Mouse (Mus musculus) heart, adult 8-10 months (tissue): Measurements from ENCODE around the gene Phactr2. TPM values are rescaled to one million over a fixed set of nuclear protein-coding genes. Genes with fewer than 3 reads are reported as not detected.
A peak's percentile ranks its signal among the peaks of the same experiment; 100 is the strongest.

Experiments
- DNase-seq: peaks from one replicate; pipeline ENCODE4 v3.0.0; 2022; ENCODE audit warnings: low spot score
- total RNA-seq, 4 experiments: library from RNA; stranded (reverse); gene quantifications; 2 replicates each; pipeline ENCODE4 v1.2.4; 2022

Phactr2 gene
- total RNA-seq, 4 experiments from 2014 or later, result 45.2 to 50.3 (median 48.6) TPM

DNA sequence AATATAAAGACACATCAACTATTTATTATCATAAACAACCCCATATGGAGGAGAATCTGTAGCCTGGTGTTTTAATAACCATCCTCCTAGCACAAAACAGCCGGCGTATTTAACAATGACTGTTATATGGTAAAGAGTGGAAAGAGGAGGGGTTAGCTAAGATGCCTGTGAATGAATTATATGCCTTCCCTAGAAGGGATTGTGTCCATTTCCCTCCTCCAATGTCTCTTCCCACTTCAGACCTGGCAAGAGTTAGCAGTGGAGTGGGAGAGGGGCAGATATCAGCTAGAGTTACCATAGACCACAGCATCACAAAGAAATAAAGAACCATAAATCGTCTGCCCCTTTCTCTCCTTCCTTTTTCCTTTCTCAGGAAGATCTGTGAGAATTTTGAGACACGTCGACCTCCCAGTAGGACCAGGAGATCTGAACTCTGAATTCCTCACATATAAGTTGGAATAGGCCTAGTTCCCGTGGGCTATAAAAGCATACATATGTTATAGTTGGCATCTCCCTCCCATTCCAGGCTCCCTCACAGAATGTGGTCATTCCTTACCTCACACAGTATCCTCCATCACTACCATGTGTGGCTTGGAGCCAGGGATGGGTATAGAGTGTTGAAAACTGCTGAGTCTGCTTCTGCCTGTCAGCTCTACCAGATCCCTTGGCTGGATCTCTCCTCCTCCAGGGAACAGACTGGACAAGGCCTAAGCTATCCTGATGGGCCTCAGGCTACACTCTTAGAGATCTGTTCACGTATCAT lies 25.7 kb downstream of the Phactr2 start:
- DNase-seq, result no peak

DNA sequence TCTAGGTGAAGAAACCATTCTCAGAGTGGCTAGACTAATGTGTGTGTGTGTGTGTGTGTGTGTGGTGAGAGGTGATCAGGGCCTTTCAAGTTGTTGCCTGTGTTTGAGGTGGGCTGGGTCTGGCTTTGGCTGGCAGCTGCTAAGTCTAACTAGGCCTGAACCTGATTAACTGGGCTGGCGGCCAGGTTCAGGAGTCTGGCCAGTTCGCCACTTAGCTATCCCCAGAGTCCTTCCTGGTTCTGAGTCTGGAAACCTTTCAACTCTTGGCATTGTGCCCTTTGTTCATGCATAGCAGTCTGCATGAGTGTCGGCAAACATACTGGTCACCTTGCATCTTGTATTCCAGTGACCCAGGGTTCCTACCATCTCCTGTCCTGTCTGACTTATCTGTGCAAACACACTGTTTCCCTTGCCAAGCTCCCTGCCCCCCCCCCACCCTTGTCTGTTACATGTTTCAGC lies 27.4 kb downstream of the Phactr2 start:
- peak; percentile 81 for DNase-seq

DNA sequence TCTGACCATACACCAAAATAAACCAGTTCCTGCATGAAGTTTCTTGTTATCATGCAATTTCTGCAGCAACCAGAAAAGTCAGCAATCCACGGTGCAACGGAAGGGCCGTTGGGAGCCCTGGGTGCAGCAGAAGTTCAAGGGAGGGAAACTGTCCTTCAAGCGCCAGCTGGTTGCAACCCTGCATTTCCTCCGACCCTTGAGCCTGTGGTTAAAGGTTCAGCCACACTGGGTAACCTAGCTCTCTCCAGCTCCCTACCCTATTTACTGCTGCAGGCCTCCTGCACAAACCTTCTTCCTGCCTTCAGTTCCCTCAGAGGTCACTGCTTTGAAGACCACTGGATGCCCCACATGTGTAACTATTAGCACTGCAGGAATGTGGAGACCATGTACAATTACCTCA lies 30.0 kb downstream of the Phactr2 start:
- DNase-seq, result no peak

DNA sequence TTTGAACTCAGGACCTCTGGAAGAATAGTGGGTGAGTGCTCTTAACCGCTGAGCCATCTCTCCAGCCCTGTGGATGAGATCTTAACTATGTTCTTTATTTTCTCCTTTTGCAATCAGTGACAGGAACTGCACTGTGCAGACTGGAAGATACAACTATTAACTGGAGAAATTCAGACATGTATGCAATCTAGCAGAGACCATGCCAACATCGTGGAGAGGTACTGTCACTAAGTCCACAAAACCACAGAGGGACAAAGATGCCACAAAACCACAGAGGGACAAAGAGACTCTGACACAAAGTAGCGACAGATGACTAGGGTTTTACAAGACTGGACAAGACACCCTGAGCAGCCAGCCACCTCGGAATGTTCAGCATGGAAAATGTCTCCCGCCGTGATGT lies 30.6 kb downstream of the Phactr2 start:
- no peak for DNase-seq

DNA sequence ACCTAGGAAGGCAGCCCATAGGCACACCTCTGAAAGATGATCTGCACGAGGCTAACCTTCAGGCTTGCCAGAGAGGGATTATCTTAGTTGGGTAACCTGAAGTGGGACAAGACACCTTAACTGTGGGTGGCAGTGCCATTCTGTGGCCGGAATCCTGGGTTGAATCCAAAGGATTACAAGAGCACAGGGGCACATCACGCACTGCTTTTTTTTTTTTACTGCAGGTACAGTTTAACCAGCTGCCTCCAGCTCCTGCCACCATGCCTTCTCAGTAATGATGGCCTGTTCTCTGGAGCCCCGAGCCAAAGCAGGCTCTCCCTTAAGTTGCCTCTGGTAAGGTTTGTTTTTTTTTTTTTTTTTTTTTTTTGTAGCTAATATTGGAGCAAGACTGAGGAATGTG lies 33.9 kb downstream of the Phactr2 start:
- no peak for DNase-seq

DNA sequence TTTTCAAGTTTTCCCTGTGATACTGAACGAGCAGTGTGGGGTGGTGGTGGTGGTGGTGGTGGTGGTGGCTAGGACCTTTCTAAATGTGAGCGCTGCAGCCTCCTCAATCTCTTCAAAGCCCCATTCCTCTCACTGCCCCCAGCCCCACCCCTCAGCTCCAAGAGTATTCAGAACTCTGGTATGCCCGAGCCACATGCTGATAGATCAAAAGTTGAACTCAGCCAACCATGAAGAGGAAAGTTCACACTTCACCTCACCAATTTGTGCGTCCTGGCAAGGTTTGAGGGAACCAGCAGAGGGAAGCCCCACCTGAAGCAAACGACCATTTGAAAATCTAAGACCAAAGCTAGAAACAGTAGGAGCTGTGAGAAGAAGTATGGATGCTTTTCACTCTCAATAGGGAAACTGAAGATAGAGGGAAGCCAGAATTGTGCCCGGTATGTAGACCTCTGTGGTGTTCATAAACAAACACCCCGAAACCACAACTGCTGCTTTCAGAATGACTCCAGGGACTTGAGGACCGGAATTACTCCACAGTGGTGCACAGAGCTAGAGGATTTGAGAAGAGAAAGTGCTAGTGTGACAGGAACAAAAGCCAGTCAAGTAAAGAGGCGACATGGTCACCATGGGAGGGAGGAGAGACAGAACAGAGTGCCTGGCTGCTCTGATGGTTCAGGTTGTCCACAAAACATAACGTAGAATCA lies 35.9 kb downstream of the Phactr2 start:
- DNase-seq, result no peak

DNA sequence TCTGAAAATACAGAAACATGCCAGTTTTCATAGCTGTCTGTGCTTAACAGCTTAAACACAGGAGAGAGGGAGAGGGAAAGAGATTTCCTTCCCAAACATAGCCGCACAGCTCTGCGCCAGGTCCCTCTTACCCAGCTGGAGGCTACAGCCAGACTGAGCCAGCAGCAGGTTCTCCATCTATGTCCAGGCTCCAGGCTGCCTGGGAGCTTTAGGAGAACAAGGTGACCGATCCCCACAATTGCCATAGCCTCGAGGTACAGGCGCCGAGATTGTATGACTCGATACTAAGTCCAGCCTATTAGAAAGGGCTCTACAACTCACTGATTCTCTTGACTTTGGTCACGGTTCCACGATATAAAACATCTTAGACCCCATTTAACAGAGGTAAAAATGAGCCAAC lies 37.2 kb downstream of the Phactr2 start:
- no peak for DNase-seq

DNA sequence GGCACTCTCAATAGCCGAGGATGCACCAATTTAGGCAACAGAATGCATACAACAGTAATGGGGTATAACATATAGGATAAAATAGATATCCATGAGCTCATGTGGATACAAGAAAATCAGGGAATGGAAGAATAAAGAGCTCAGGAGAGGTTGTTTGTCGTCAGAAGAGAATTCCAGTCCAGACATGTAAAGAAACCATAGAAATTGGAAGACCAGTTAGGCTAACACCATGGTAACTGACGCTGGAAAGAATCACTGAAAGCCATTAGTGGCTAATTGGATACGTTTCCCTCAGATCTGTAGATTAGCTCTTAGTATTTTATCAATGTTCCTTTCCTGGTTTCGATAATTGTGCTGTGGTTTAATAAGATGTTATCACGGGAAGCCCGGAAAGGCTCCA lies 41.2 kb downstream of the Phactr2 start:
- DNase-seq, result no peak

DNA sequence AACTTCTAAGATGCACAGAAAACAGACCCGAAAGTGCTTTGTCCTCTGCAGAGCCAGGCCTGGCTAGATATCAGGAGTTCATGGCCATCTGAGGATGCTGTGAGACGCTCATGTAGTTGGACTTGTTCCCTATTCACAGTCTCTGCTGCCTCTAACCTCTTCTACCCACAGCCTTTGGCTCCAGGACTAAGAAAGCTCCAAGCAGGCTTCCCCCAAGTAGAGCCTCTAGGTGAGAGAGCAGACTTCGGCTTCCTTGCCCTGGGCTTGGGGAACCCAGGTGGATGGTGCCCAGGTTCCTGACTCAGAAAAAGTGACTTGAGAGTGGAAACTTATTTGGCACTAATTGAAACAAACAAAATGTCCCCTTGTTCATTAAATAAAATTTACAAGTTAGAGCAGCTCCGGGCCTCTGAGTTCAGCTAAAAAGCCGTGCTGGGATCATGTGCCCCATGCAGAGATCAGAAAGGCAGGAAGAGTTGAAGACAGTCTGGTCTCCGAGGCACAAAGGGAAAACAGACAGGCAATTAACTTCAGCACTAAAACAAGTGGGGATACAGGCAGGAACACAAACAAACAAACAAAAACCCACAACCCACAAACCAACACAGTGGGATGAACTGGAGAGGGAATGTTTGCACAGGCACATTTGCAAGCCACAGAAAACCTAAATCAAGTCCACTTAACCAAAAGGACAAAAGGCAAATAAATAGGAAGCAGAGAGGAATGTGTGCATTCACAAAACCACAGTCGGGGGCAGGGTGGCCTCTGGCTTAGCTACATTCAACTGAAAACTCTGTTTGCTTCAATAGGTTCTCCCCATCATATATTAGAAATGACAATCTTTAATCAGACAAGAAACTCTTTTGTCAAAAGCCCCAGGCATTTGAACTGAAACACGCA lies 42.3 kb downstream of the Phactr2 start:
- DNase-seq, result no peak

DNA sequence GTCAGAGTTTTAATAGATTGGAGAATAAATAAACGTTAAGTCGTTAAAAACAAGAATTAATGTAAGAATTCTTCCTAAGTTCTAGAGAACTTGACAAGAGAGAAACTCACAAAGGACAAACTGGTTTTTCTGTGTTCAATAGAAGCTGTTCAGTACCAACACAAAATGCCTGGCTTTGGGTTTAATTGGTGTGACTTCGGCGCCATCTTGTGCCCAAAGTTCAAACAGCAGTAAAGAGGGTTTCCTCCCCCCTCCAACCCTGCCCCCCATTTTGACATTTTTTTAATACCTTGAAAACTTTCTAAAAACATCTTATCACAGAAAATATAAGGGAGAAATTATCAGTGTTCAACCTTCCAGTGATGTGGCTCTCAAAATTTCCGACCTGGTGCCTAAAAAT lies 44.4 kb downstream of the Phactr2 start:
- DNase-seq, result peak; percentile 69

DNA sequence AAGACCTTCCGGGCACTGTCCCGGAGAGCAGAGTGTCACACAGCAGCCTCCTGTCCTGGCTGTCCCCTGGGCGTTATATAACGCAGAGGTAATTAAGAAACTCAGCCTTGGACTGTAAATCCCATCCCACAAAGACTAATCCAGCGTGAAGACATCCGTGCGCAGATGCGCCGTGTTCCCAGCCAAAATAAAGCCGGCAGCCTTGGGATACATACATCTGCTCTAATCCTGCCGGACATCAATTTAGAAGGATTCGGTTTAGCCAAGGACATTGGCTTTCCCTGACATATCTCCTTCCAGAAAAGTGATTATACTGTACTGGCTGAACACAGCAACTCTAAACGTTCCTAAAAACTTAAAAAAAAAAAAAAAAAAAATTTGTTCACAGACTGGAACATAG lies 45.0 kb downstream of the Phactr2 start:
- no peak for DNase-seq

DNA sequence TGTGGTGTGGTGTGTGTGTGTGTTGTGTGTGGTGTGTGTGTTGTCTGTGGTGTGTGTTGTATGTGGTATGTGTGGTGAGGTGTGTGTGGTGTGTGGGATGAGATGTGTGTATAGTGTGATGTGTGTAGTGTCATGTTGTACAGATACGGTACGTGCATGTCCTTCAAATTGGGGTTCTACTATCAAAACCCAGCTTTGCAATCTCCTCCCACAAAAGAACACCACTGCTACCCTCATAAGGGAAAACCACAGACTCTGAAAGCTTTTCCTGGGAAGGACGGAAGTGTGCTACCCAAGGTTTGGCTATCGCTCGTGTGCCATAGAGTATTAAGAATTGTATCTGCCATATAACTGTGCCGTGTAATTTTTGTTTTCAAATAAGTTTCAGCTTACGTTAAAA lies 45.7 kb downstream of the Phactr2 start:
- no peak for DNase-seq

DNA sequence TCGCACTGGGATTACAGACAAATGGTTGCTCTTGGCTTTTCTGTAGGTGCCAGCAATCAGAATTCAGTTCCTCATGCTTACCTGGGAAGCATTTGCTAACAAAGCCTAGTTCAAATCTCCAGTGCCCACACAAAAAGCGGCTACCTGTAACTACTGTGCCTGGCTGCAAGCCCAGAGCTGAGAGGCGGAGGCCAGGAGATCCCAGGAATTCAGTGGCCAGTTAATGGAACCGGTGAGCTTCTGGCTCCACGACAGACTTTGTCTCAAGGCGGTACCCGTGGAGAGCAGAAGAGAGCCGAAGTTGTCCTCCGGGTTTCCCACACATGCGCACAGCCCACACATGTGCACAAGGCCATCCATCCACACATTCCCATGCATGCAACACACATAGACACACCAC lies 46.6 kb downstream of the Phactr2 start:
- DNase-seq, result no peak

DNA sequence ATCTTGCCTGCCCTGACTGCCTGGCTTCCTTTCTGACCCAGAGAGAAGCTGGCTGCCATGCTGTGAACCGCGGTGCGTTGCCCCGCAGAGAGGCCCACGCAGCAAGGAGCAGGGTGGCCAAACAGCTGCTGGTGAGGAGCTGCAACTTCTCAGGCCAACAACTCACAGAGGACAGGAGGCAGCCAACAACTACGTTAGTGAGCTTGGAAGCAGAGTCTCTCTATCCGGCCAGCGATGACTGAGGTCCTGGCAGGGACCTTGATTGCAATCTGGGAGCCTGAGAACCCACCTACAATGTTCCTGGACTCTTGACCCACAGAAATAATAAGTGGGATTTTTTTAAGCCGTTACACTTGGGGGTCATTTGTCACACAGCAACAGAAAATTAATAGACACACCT lies 49.0 kb downstream of the Phactr2 start:
- DNase-seq, result no peak

DNA sequence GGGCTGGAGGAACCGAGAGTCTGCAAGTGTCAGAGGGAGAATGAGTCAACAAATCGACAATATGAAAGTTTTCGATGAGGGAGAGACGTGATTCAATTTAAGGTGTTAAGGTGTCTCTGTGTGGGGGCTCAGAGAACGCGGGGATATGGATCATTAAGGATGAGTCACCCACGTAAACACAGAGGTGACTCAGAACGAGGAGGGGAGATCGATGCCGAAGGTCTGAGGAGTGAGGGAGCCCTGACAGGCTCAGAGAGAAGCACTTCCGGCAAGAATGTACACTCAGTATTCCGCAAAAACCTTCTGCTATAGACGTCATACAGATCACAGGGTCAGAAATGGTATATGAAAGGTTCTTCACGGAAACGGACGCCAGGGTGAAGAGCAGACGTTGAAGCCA lies 49.7 kb downstream of the Phactr2 start:
- no peak for DNase-seq

DNA sequence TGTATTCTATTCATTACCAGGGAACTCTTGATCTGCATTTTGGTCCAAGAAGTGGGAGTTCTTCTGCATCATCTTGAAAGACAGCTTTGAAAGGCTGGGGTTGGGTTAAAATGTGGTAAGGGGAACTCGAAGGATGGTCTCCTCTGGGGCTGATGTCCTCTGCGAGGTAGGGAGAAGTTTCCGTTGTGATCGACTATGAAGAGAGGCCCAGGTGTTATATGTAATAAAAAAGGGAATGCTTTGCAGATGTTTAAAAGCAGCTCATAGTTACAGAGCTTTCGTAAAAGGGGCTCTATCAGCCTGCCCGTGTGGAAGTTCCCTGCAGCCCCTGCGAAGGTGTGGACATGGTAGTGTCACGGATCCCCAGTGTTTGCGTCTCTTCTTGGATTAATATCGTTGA lies 50.2 kb downstream of the Phactr2 start:
- DNase-seq, result no peak

DNA sequence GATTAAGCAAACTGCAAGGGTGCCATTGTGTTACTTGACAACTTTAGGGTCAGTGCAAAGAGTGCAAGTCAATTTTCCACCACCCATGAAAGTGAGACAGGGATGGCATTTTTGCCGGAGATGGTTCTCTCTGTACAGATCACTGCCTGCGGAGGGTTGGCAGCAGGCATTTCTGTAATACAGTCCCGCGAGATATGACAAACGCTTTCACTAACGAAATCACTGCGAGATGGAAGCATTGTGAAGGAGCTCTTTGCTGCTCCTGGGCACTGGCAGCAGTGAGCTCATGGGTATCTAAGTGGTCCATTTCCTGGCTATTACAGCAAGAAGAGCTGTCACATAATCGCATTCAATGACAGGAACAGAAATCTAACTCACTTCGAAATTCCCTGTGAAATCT lies 52.1 kb downstream of the Phactr2 start:
- no peak for DNase-seq

DNA sequence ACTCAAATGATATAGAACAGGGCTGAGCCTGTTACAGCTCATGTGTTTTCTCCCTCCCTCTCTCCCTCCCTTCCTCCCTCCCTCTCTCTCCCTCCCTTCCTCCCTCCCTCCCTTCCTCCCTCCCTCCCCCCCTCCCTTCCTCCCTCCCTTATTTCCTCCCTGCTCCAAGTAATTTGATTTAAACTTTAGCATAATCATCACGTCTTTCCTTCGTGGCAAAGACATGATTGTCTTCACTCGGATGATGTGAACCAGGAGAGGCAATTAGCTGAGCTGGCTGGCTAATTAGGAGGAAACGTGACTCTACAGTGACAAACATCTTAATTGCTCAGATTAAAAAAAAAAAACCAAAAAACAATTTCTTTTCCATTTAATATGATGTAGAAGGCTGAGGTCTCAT lies 55.0 kb downstream of the Phactr2 start:
- DNase-seq, result no peak

DNA sequence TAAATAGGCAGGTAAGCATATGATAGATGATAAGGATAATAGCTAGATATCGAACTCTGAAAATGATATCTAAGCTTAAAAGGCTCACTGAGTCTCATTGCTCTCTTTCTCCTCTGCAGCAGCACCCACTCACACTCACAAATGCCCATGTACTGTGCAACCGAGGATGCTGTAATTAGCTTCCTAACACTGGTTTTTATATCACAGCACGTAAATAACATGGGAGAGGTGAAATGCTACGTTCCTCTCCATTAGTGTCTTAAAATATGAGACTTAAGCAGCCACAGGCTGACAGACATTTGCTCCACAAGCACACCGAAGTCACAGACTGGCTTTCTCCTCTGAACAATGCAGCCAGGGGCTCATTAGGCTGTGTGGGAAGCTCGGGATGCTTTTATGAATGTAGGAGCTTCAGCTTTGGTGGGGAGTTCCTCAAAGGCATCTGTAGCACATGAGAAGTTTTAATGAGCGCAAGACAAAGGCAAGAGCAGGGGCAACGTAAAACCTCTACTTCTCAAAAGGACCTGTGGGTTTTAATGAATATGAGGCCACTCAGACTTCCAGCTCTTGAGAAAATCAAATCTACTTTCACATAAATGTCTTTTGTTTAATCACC lies 58.6 kb downstream of the Phactr2 start:
- no peak for DNase-seq

DNA sequence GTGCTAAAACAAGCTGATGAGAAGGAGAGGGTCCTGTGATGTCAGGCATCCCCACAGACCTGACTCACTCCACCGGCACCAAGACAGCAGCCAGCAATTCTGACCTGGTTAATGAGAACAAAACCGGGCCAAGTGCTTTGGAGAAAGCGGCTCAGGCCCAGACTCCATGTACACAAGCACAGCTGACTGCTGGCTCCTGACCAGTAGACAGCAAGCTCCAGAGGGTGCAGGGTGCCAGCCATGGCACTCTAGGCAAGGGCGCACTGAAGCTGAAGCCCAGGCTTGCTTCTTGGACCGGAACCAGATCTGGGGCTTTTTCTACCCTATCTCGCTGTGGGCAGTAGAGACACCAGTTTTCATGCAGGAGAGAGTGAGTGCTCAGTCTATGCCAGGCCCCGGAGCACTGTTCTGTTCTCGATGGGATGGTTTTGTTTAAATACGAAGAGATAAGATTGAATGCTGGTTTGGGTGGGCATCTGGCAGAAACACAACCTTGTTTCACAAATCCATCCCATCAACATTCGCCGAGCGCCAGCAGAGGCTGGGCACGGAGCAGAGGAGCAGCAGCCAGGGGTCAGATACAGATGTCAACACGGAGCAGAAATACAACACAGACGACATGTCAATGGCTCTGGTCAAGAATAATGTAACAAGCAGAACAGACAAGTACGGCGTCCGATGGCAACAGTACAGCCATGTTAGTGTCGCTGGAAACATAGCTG lies 61.8 kb downstream of the Phactr2 start:
- DNase-seq, result peak; percentile 68

DNA sequence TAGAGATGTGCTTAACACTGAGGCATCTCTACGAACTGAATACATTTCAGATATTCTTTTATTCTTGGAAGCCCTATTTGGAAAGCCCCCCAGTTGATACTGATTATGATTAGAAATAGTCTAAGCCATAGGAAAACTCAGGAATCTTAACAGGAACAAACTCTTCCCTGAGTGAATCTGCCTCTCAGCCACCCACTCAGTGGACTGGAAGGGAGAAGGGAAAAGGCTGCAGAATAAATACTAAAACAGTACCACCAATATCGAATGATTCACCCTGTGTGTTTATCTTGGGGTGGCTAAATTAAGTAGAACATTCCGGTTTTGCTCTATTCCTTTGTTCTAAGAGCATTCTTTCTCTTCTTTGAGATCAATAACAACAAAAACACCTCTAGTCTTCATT lies 63.2 kb downstream of the Phactr2 start:
- DNase-seq, result no peak
